Mouse (Mus musculus) bone marrow macrophage, adult 2 months (primary cell): Measurements from ENCODE around the gene Dnal4.

Source experiments
- CTCF ChIP-seq: IDR thresholded peaks from 2 replicates; pipeline ENCODE4 v1.5.1; 2012; ENCODE audit warnings: low read depth, mild to moderate bottlenecking, low read length, moderate library complexity
- POLR2A ChIP-seq: IDR thresholded peaks from 2 replicates; pipeline ENCODE4 v1.6.1; 2012; ENCODE audit warnings: mild to moderate bottlenecking, low read depth, low read length, borderline replicate concordance

DNA sequence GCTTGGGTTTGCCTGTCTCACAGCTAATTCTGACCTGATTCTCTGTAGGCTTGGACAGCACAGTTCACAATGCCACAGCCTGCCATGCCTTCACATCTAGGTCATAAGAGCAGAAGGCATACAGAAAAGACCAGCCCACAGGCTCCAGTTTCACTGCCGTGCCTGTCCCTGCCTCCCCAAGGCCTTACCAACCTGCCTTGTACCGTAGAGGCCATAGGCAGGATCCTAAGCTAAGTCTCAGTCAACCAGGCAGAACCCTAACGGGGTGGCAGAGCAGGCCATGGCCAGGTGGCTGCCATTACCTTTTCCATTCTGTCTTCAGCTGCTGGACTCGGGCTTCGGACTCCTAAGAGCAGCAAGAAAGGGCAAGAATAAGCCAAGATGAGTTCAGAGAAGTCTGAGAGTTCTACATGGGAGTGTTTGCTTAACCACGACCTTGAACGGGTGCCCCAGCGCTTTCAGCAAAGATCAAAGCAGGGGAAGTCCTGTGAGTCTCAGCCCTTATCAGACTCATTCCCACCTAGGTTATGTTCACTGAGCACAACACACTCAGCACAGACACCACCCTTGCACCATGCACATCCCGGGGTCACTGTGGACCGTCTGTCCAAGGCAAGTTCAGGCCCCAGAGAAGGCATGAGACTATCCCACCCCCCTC lies 48.8 kb downstream of the Dnal4 start:
- TF ChIP-seq CTCF: no peak
- no peak for TF ChIP-seq POLR2A
